Mouse (Mus musculus) stomach, postnatal 0 days (tissue): ENCODE results near the gene Znrf4.

ENCODE experiments used
- CTCF ChIP-seq: IDR thresholded peaks from 2 replicates; pipeline ENCODE4 v1.5.1; 2016; ENCODE audit warnings: antibody characterized with exemption, low read depth, mild to moderate bottlenecking, moderate library complexity
- EP300 ChIP-seq: optimal IDR thresholded peaks from 2 replicates; pipeline ENCODE3; 2016; ENCODE audit warnings: antibody characterized with exemption

- no peak for TF ChIP-seq CTCF
- no peak for TF ChIP-seq EP300
These were observed 34.3 kb upstream of the Znrf4 start for GRCm38 (mm10) chr17:56546576-56546975.
